Mouse (Mus musculus): Measurements from ENCODE around the gene Pnkd.

DNA sequence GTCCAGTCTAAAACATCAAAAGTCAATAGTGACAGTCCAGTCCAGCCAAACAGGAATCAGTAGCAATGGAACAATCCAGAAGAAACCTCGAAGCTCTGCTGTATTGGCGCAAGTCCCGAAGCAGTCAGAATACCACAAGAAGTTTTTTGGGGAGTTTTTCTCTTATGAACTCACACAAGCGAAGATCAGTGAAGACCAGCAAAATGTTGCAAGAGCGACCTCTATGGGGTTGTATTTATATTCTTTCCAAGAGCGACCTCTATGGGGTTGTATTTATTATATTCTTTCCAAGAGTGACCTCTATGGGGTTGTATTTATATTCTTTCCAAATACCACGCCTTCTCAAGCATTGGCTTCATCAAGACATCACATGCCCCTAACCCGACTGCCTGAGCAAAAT is 16.0 kb upstream of the Pnkd start:
- peak; percentile 19; the same call in 1 of the 2 replicates for TF ChIP-seq CTCF (conservative IDR thresholded peaks at IDR 0.05; ENCODE audit: low read length)
- TF ChIP-seq POU5F1 (IDR thresholded peaks at IDR 0.05; ENCODE audit: borderline replicate concordance, low read length): no peak

Data from E14TG2a.4 (cell line).